Mouse (Mus musculus) frontal cortex, postnatal 10 days (tissue): ENCODE measurements around the gene Ick.
"Not testable (repeated sequence)": the region's sequence is repeated elsewhere in the genome, so short reads cannot be mapped to it uniquely, and the experiment has no call there.

Experiments used
- DNase-seq, 2 experiments: peaks; one replicate each; pipeline ENCODE4 v3.0.0; 2022; ENCODE audit warnings: low spot score in 2 of 2, mixed read lengths in 1 of 2

Gene Ick

GRCm38 (mm10) chr9:78108796-78109239 lies at the start of gene Ick, which contains the start of gene Fbxo9:
TSS of gene Ick (plus strand) at chr9:78109192.
TSS of gene Fbxo9 (minus strand) at chr9:78109065.
- DNase-seq = peak; percentile 84 to 86

- no peak for DNase-seq
These were observed 49.4 kb upstream of the Ick start for GRCm38 (mm10) chr9:78059525-78060120.

GRCm38 (mm10) chr9:78062392-78062791 lies 46.6 kb upstream of the Ick start:
- no peak for DNase-seq

GRCm38 (mm10) chr9:78064121-78064520 lies 44.9 kb upstream of the Ick start:
- DNase-seq = no peak

GRCm38 (mm10) chr9:78070496-78070895 lies 38.5 kb upstream of the Ick start:
- no peak for DNase-seq

- DNase-seq = no peak
These were observed 37.4 kb upstream of the Ick start for GRCm38 (mm10) chr9:78071626-78072025.

- not testable (repeated sequence) for DNase-seq
These were observed 35.7 kb upstream of the Ick start for GRCm38 (mm10) chr9:78073291-78073690.

GRCm38 (mm10) chr9:78073713-78074340 lies 35.2 kb upstream of the Ick start:
- DNase-seq = no peak

- DNase-seq = no peak
These were observed 33.7 kb upstream of the Ick start for GRCm38 (mm10) chr9:78075256-78075655.

- no peak for DNase-seq
These were observed 30.8 kb upstream of the Ick start for GRCm38 (mm10) chr9:78078240-78078639.

GRCm38 (mm10) chr9:78081835-78082234 lies 27.2 kb upstream of the Ick start:
- DNase-seq = no peak

GRCm38 (mm10) chr9:78084341-78084740 lies 24.7 kb upstream of the Ick start:
- no peak for DNase-seq

- DNase-seq = no peak
These were observed 23.2 kb upstream of the Ick start for GRCm38 (mm10) chr9:78085722-78086287.

- no peak for DNase-seq
These were observed 21.2 kb upstream of the Ick start for GRCm38 (mm10) chr9:78087751-78088150.

GRCm38 (mm10) chr9:78088521-78088920 lies 20.5 kb upstream of the Ick start:
- no peak for DNase-seq

GRCm38 (mm10) chr9:78088971-78089370 lies 20.0 kb upstream of the Ick start:
- DNase-seq = no peak

GRCm38 (mm10) chr9:78089906-78090305 lies 19.1 kb upstream of the Ick start:
- DNase-seq = no peak

GRCm38 (mm10) chr9:78090596-78090995 lies 18.4 kb upstream of the Ick start:
- no peak for DNase-seq

GRCm38 (mm10) chr9:78095686-78096085 lies 13.3 kb upstream of the Ick start:
- DNase-seq = no peak

GRCm38 (mm10) chr9:78096376-78096775 lies 12.6 kb upstream of the Ick start:
- no peak for DNase-seq

- no peak for DNase-seq
These were observed 8.0 kb upstream of the Ick start for GRCm38 (mm10) chr9:78100956-78101355.

- DNase-seq = no peak
These were observed 7.6 kb upstream of the Ick start for GRCm38 (mm10) chr9:78101431-78101830.

GRCm38 (mm10) chr9:78103965-78104560 lies 4.9 kb upstream of the Ick start:
- no peak for DNase-seq
